Mouse (Mus musculus): ENCODE data around the gene Lbh. TPM values are rescaled to one million over a fixed set of nuclear protein-coding genes. Genes with fewer than 3 reads are reported as not detected.
A peak's percentile ranks its signal among the peaks of the same experiment; 100 is the strongest.

Gene Lbh
- 3.2 and 3.5 TPM in 2 replicates for polyA plus RNA-seq (2014; fragmentation: Nextera tagmentation; extraction: Ambion mirVana)

DNA sequence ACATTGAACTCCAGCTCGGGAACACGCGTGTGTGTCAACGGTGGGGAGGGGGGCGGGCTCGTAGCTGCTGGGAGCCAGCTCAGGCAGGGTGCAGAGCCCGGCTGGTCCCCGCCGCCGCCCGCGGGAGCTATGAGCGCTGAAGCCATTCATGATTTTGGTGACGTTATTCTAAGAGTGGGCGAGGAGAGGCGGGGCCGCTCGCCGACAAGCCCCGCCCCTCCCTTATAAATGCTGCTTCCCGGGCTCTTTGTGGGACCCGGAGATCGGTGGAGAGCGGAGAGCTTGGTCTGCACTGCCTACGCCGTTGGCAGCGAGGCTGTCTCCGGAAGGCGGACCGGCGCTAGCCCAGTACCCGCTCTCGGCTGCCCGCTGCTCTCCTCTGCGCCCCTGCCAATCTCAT, at the start of gene Lbh:
Gene Lbh (plus strand): TSS at position 253 of the 400 bp plus-strand sequence.
- Histone ChIP-seq H3K27ac (replicated peaks; ENCODE audit: low read depth, low read length) (peak within 1 kb of the TSS; percentile 86), H3K27me3 (replicated peaks; ENCODE audit: control insufficient read depth, insufficient read depth, low read length) (no peaks in the 10 kb centered on the region), H3K9ac (ENCODE audit: low read depth, low read length) (peak within 1 kb of the TSS; percentile 78), H3K4me3 (ENCODE audit: low read depth, low read length) (peak within 1 kb of the TSS; percentile 58), H3K4me1 (ENCODE audit: control insufficient read depth, insufficient read depth, low read length) (peaks cover 14% of the 10 kb centered on the region), H3K36me3 (ENCODE audit: control insufficient read depth, insufficient read depth, low read length) (peaks cover 21% of the 10 kb centered on the region), H3K4me2 (ENCODE audit: low read depth, low read length) (peak within 1 kb of the TSS; percentile 68), H3K9me3 (ENCODE audit: control insufficient read depth, low read length) (no peaks in the 10 kb centered on the region)
- DNase-seq (ENCODE audit: low spot score) (peak; percentile 95), ATAC-seq (ENCODE audit: low read depth) (peak; percentile 91)
- 0% methylated on average over 28 of the region's 35 CpGs for WGBS

DNA sequence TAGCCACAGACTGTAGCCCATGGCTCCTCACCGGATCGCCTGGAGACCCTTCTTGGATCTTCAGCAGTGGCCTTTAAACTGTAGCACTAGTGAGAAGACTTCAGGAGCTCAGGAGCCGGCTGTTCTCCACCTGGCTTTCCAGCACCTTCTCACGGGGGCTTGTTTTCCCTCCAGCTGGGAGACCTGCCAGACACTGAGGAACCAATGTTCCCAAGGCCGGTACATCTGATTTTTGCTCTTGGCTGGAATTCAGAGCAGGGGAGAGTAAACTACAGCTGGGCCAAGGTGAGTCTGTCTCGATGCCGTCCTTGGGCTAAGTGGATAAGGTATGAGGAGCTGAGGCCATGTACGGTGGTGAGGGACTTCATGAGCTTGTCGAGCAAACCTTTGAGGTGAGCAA, 39.1 kb upstream of the Lbh start:
- Histone ChIP-seq H3K27me3 (replicated peaks; ENCODE audit: control insufficient read depth, insufficient read depth, low read length) (no peaks in the 10 kb centered on the region), H3K4me1 (ENCODE audit: control insufficient read depth, insufficient read depth, low read length) (no peaks in the 10 kb centered on the region), H3K9ac (ENCODE audit: low read depth, low read length) (no peak overlapping the region), H3K27ac (replicated peaks; ENCODE audit: low read depth, low read length) (no peak overlapping the region), H3K9me3 (ENCODE audit: control insufficient read depth, low read length) (no peaks in the 10 kb centered on the region), H3K36me3 (ENCODE audit: control insufficient read depth, insufficient read depth, low read length) (no peaks in the 10 kb centered on the region), H3K4me3 (ENCODE audit: low read depth, low read length) (no peak overlapping the region), H3K4me2 (ENCODE audit: low read depth, low read length) (no peak overlapping the region)
- ATAC-seq (ENCODE audit: low read depth) (no peak), DNase-seq (ENCODE audit: low spot score) (no peak)
- 84% methylated on average over 9 of the region's 9 CpGs for WGBS

GRCm38 (mm10) chr17:72880156-72880555, 37.9 kb upstream of the Lbh start:
- Histone ChIP-seq H3K4me2 (ENCODE audit: low read depth, low read length) (no peak overlapping the region), H3K4me1 (ENCODE audit: control insufficient read depth, insufficient read depth, low read length) (no peaks in the 10 kb centered on the region), H3K9me3 (ENCODE audit: control insufficient read depth, low read length) (no peaks in the 10 kb centered on the region), H3K36me3 (ENCODE audit: control insufficient read depth, insufficient read depth, low read length) (no peaks in the 10 kb centered on the region), H3K27ac (replicated peaks; ENCODE audit: low read depth, low read length) (no peak overlapping the region), H3K9ac (ENCODE audit: low read depth, low read length) (no peak overlapping the region), H3K27me3 (replicated peaks; ENCODE audit: control insufficient read depth, insufficient read depth, low read length) (no peaks in the 10 kb centered on the region), H3K4me3 (ENCODE audit: low read depth, low read length) (no peak overlapping the region)
- ATAC-seq (ENCODE audit: low read depth) (no peak), DNase-seq (ENCODE audit: low spot score) (no peak)
- WGBS: 51% methylated on average over 3 of the region's 3 CpGs

- no peak for DNase-seq (ENCODE audit: low spot score)
- no peak overlapping the region for H3K4me2 ChIP-seq (ENCODE audit: low read depth, low read length)
- 71% methylated on average over 3 of the region's 3 CpGs for WGBS
- no peaks in the 10 kb centered on the region for H3K4me1 ChIP-seq (ENCODE audit: control insufficient read depth, insufficient read depth, low read length)
- H3K4me3 ChIP-seq (ENCODE audit: low read depth, low read length): no peak overlapping the region
- no peak overlapping the region for H3K27ac ChIP-seq (replicated peaks; ENCODE audit: low read depth, low read length)
- H3K9me3 ChIP-seq (ENCODE audit: control insufficient read depth, low read length): 0 out of 2 replicates have a peak, but pooled peaks cover 3% of the 10 kb centered on the region
- H3K36me3 ChIP-seq (ENCODE audit: control insufficient read depth, insufficient read depth, low read length): no peaks in the 10 kb centered on the region
- H3K27me3 ChIP-seq (replicated peaks; ENCODE audit: control insufficient read depth, insufficient read depth, low read length): no peaks in the 10 kb centered on the region
- H3K9ac ChIP-seq (ENCODE audit: low read depth, low read length): no peak overlapping the region
- no peak for ATAC-seq (ENCODE audit: low read depth)
Measured at GRCm38 (mm10) chr17:72881051-72881450, 37.1 kb upstream of the Lbh start.

DNA sequence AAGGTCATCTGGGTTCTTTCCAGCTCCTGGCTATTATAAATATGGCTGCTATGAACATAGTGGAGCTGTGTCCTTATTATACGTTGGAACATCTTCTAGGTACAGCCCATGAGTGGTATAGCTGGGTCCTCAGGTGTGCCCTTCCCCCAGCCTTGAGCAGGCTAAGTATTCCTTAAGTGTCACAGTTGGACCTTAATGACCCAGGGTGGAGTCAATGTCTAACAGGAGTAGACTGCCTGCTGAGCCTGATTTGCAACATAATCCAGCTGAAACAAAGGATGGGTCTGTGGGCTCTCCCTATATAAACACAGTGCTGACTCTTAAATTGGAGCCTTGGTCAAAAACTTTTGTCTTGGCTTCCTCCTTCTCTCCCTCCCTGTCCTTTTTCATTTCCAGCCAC, 36.3 kb upstream of the Lbh start:
- Histone ChIP-seq H3K4me2 (ENCODE audit: low read depth, low read length) (no peak overlapping the region), H3K9ac (ENCODE audit: low read depth, low read length) (no peak overlapping the region), H3K36me3 (ENCODE audit: control insufficient read depth, insufficient read depth, low read length) (no peaks in the 10 kb centered on the region), H3K27ac (replicated peaks; ENCODE audit: low read depth, low read length) (no peak overlapping the region), H3K27me3 (replicated peaks; ENCODE audit: control insufficient read depth, insufficient read depth, low read length) (no peaks in the 10 kb centered on the region), H3K9me3 (ENCODE audit: control insufficient read depth, low read length) (0 out of 2 replicates have a peak, but pooled peaks cover 3% of the 10 kb centered on the region), H3K4me1 (ENCODE audit: control insufficient read depth, insufficient read depth, low read length) (no peaks in the 10 kb centered on the region), H3K4me3 (ENCODE audit: low read depth, low read length) (no peak overlapping the region)
- DNase-seq (ENCODE audit: low spot score): no peak
- WGBS: 60% methylated on average over 1 of the region's 1 CpGs
- ATAC-seq (ENCODE audit: low read depth): no peak

DNA sequence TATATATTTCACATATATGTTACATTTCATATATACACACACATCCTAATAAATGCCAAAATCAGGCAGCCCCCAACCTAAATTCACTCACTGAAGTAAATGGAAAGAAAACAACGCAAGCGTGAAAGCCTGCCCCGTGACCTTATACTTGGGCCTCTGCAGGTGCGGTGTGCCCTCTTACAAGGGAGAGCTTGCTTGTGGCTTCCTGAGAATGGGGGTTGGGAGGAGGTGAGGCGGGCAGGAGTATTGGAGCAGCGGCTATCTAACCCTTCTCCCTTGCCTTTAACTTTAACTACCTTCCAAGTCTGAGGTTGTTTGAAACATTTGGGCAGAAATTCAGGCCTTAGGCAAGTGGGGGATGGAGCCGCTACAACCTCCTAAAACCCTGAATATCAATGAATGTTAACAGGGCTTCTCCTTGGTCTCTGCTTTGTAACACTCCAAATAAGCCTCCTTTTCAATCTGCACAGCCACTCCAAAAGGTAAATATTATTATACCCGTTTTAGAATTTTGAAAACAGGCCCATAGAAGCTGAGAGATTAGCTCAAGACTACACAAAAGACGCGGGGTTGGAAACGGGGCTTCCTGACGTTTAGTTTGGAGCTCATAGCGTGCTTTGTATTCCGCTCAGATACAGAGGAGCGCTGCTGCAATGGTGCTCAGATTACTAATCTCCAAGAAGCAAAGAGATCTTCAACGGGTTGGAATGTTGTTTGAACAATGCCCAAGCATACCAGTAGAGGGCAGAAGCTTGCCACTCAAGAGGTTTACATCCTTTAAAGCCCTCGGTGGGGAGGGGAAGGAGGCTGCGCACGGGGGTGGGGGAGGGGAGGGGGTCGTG, 28.3 kb upstream of the Lbh start:
- no peaks in the 10 kb centered on the region for H3K36me3 ChIP-seq (ENCODE audit: control insufficient read depth, insufficient read depth, low read length)
- H3K4me3 ChIP-seq (ENCODE audit: low read depth, low read length): no peak overlapping the region
- DNase-seq (ENCODE audit: low spot score): peak; percentile 89
- H3K27ac ChIP-seq (replicated peaks; ENCODE audit: low read depth, low read length): no peak overlapping the region; the same call in 1 of the 2 replicates
- H3K9ac ChIP-seq (ENCODE audit: low read depth, low read length): no peak overlapping the region
- H3K9me3 ChIP-seq (ENCODE audit: control insufficient read depth, low read length): 0 out of 2 replicates have a peak, but pooled peaks cover 3% of the 10 kb centered on the region
- H3K4me2 ChIP-seq (ENCODE audit: low read depth, low read length): peak overlapping the region; percentile 31; the same call in 1 of the 2 replicates
- peak; percentile 70; the same call in 1 of the 2 replicates for ATAC-seq (ENCODE audit: low read depth)
- no peaks in the 10 kb centered on the region for H3K27me3 ChIP-seq (replicated peaks; ENCODE audit: control insufficient read depth, insufficient read depth, low read length)
- H3K4me1 ChIP-seq (ENCODE audit: control insufficient read depth, insufficient read depth, low read length): no peaks in the 10 kb centered on the region; the same call in 1 of the 2 replicates
- WGBS: 19% methylated on average over 17 of the region's 20 CpGs

- 49% methylated on average over 8 of the region's 8 CpGs for WGBS
Measured at GRCm38 (mm10) chr17:72890398-72890898, 27.7 kb upstream of the Lbh start.

GRCm38 (mm10) chr17:72891556-72891955, 26.5 kb upstream of the Lbh start:
- no peak overlapping the region for H3K9ac ChIP-seq (ENCODE audit: low read depth, low read length)
- no peak overlapping the region for H3K4me3 ChIP-seq (ENCODE audit: low read depth, low read length)
- no peaks in the 10 kb centered on the region for H3K9me3 ChIP-seq (ENCODE audit: control insufficient read depth, low read length)
- H3K27me3 ChIP-seq (replicated peaks; ENCODE audit: control insufficient read depth, insufficient read depth, low read length): no peaks in the 10 kb centered on the region
- H3K36me3 ChIP-seq (ENCODE audit: control insufficient read depth, insufficient read depth, low read length): no peaks in the 10 kb centered on the region
- no peak overlapping the region for H3K4me2 ChIP-seq (ENCODE audit: low read depth, low read length)
- H3K27ac ChIP-seq (replicated peaks; ENCODE audit: low read depth, low read length): no peak overlapping the region
- DNase-seq (ENCODE audit: low spot score) (no peak), ATAC-seq (ENCODE audit: low read depth) (no peak)
- H3K4me1 ChIP-seq (ENCODE audit: control insufficient read depth, insufficient read depth, low read length): no peaks in the 10 kb centered on the region; the same call in 1 of the 2 replicates
- 84% methylated on average over 6 of the region's 6 CpGs for WGBS

More at GRCm38 (mm10) chr17:72890398-72890898, 27.7 kb upstream of the Lbh start:
- H3K27ac ChIP-seq (replicated peaks; ENCODE audit: low read depth, low read length): no peak overlapping the region
- no peaks in the 10 kb centered on the region; the same call in 1 of the 2 replicates for H3K4me1 ChIP-seq (ENCODE audit: control insufficient read depth, insufficient read depth, low read length)
- ATAC-seq (ENCODE audit: low read depth) (peak; percentile 26; the same call in 1 of the 2 replicates), DNase-seq (ENCODE audit: low spot score) (no peak)
- H3K9me3 ChIP-seq (ENCODE audit: control insufficient read depth, low read length): 0 out of 2 replicates have a peak, but pooled peaks cover 3% of the 10 kb centered on the region
- H3K36me3 ChIP-seq (ENCODE audit: control insufficient read depth, insufficient read depth, low read length): no peaks in the 10 kb centered on the region
- H3K27me3 ChIP-seq (replicated peaks; ENCODE audit: control insufficient read depth, insufficient read depth, low read length): no peaks in the 10 kb centered on the region
- no peak overlapping the region for H3K4me3 ChIP-seq (ENCODE audit: low read depth, low read length)
- 0 out of 2 replicates have a peak overlapping the region, but pooled peaks have one; percentile 31 for H3K4me2 ChIP-seq (ENCODE audit: low read depth, low read length)
- H3K9ac ChIP-seq (ENCODE audit: low read depth, low read length): no peak overlapping the region
